Mouse (Mus musculus): ENCODE results near the gene Nxt1. TPM values are rescaled to one million over a fixed set of nuclear protein-coding genes. Genes with fewer than 3 reads are reported as not detected.

The Nxt1 gene
- polyA plus RNA-seq, 2 experiments, result 70.8 to 89.5 TPM

DNA sequence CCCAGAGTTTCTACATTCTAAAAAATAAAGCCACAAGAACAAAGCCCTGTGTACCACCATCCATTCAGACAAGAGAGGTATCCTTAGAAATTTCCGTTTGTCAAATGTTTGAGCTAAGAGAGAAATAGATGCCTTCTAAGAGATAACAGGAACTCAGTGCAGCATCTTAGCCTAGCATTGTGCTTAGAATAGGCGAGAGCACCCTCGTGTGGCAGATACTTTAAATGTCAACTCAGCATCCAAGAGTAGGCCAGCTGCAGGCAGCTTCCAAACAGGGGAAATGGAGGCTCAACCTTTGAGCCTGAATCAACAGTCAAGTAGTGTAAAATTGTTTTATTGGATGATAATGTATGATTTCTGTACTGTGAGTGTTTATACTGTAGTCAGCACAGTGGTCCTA is 17.4 kb upstream of the Nxt1 start:
- H3K27ac ChIP-seq (replicated peaks; ENCODE audit: low read depth, low read length), result no peak overlapping the region
- H3K9me3 ChIP-seq (ENCODE audit: control insufficient read depth, low read length), result no peaks in the 10 kb centered on the region
- peak; percentile 62 for DNase-seq (ENCODE audit: low spot score)
- no peak overlapping the region for H3K9ac ChIP-seq (ENCODE audit: low read depth, low read length, severe bottlenecking)
- H3K4me2 ChIP-seq (replicated peaks; ENCODE audit: low read depth, low read length, severe bottlenecking), result no peak overlapping the region
- no peaks in the 10 kb centered on the region for H3K36me3 ChIP-seq (ENCODE audit: control insufficient read depth, insufficient read depth, low read length)
- no peak for TF ChIP-seq POLR2A (IDR thresholded peaks at IDR 0.05; ENCODE audit: borderline replicate concordance, extremely low read depth, insufficient read depth, insufficient read length)
- 6% methylated on average over 3 of the region's 3 CpGs for WGBS
- no peaks in the 10 kb centered on the region for H3K27me3 ChIP-seq (ENCODE audit: control insufficient read depth, insufficient read depth, low read length)
- no peaks in the 10 kb centered on the region for H3K4me1 ChIP-seq (ENCODE audit: control insufficient read depth, insufficient read depth, low read length)
- ATAC-seq (ENCODE audit: low FRiP score, low read depth), result no peak
- H3K4me3 ChIP-seq (replicated peaks; ENCODE audit: low read length), result no peak overlapping the region

DNA sequence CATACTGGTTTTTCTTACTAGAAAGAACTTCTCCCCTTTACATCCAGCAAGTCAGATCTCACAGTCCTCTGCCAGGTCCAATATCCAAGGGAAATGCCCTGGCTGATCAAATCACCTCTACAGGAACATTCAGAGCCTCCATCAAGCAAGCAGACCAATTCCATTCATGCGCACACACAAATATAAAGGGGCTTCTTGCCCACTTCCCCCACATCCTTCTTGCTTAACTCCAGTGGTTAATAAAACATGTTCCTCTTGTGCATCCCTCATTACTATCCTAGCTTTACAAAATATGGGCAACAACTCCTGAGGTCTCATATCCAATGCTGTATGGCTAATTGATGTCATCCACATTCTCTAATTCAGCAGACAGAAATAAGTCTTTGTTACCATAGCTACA is 8.9 kb upstream of the Nxt1 start:
- TF ChIP-seq POLR2A (IDR thresholded peaks at IDR 0.05; ENCODE audit: borderline replicate concordance, extremely low read depth, insufficient read depth, insufficient read length), result no peak
- H3K4me1 ChIP-seq (ENCODE audit: control insufficient read depth, insufficient read depth, low read length), result no peaks in the 10 kb centered on the region
- no peaks in the 10 kb centered on the region for H3K27me3 ChIP-seq (ENCODE audit: control insufficient read depth, insufficient read depth, low read length)
- ATAC-seq (ENCODE audit: low FRiP score, low read depth) (no peak), DNase-seq (ENCODE audit: low spot score) (no peak)
- H3K9me3 ChIP-seq (ENCODE audit: control insufficient read depth, low read length), result no peaks in the 10 kb centered on the region
- H3K4me2 ChIP-seq (replicated peaks; ENCODE audit: low read depth, low read length, severe bottlenecking), result no peak overlapping the region
- no peak overlapping the region for H3K4me3 ChIP-seq (replicated peaks; ENCODE audit: low read length)
- no peaks in the 10 kb centered on the region for H3K36me3 ChIP-seq (ENCODE audit: control insufficient read depth, insufficient read depth, low read length)
- no peak overlapping the region for H3K9ac ChIP-seq (ENCODE audit: low read depth, low read length, severe bottlenecking)
- 97% methylated on average over 1 of the region's 1 CpGs for WGBS
- H3K27ac ChIP-seq (replicated peaks; ENCODE audit: low read depth, low read length), result no peak overlapping the region

DNA sequence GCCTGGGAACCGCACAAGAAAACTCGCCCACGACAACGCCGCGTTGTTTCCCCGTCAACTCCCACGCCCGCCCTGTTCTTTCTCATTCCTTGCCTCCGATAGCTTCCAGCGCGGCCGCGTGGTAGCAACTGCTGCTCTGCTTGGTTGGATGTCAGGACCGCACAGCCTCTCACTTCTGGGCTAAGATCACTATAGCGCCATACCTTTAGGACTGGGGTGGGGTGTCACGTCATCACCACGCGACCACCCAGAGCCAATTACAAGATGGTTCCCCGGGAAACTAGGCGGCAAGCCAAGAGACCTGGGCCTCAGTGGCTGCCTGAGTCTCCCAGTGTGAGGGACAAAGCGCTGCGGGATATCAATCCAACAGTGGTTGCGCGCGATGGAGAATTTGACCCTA is 5.4 kb downstream of the Nxt1 start:
- peak; percentile 25; the same call in 1 of the 2 replicates for ATAC-seq (ENCODE audit: low FRiP score, low read depth)

DNA sequence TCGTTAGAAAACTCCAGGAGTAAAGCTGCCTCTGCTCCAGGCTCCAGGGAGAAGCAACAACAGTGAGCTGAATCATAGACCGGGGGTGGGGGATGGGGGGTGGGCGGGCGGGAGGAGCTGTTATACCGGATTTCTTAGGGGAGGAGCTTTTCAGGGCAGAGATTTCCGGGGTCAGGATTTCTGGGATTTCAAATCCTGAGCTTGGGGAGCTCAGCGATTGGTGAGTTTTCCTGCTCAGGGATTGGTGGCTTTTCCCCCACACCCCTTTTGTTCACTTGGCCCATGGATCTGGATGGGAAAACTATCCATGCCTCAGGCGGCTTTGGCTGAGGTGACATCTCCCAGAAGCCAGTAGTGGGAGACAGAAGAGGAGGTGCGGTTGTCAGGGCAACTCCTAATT is 6.9 kb downstream of the Nxt1 start:
- H3K4me2 ChIP-seq (replicated peaks; ENCODE audit: low read depth, low read length, severe bottlenecking), result peak overlapping the region; percentile 89
- H3K4me1 ChIP-seq (ENCODE audit: control insufficient read depth, insufficient read depth, low read length), result peaks cover 38% of the 10 kb centered on the region
- H3K9ac ChIP-seq (ENCODE audit: low read depth, low read length, severe bottlenecking), result no peak overlapping the region
- H3K27me3 ChIP-seq (ENCODE audit: control insufficient read depth, insufficient read depth, low read length), result no peaks in the 10 kb centered on the region
- H3K36me3 ChIP-seq (ENCODE audit: control insufficient read depth, insufficient read depth, low read length), result peaks cover 35% of the 10 kb centered on the region
- no peak for TF ChIP-seq POLR2A (IDR thresholded peaks at IDR 0.05; ENCODE audit: borderline replicate concordance, extremely low read depth, insufficient read depth, insufficient read length)
- peak; percentile 84 for DNase-seq (ENCODE audit: low spot score)
- no peaks in the 10 kb centered on the region for H3K9me3 ChIP-seq (ENCODE audit: control insufficient read depth, low read length)
- ATAC-seq (ENCODE audit: low FRiP score, low read depth), result peak; percentile 9; the same call in 1 of the 2 replicates
- WGBS, result 3% methylated on average over 9 of the region's 9 CpGs
- H3K4me3 ChIP-seq (replicated peaks; ENCODE audit: low read length), result no peak overlapping the region; the same call in 1 of the 2 replicates
- H3K27ac ChIP-seq (replicated peaks; ENCODE audit: low read depth, low read length), result peak overlapping the region; percentile 74

More for the DNA sequence above, 5.4 kb downstream of the Nxt1 start:
- Histone ChIP-seq H3K36me3 (ENCODE audit: control insufficient read depth, insufficient read depth, low read length) (peaks cover 26% of the 10 kb centered on the region), H3K4me2 (replicated peaks; ENCODE audit: low read depth, low read length, severe bottlenecking) (peak overlapping the region; percentile 50), H3K9ac (ENCODE audit: low read depth, low read length, severe bottlenecking) (peak overlapping the region; percentile 47), H3K9me3 (ENCODE audit: control insufficient read depth, low read length) (no peaks in the 10 kb centered on the region), H3K4me1 (ENCODE audit: control insufficient read depth, insufficient read depth, low read length) (peaks cover 46% of the 10 kb centered on the region), H3K27ac (replicated peaks; ENCODE audit: low read depth, low read length) (no peak overlapping the region; the same call in 1 of the 2 replicates), H3K4me3 (replicated peaks; ENCODE audit: low read length) (peak overlapping the region; percentile 36), H3K27me3 (ENCODE audit: control insufficient read depth, insufficient read depth, low read length) (no peaks in the 10 kb centered on the region)
- peak; percentile 90 for DNase-seq (ENCODE audit: low spot score)
- 7% methylated on average over 26 of the region's 26 CpGs for WGBS
- 0 out of 2 replicates have a peak, but pooled peaks have one; percentile 17 for TF ChIP-seq POLR2A (IDR thresholded peaks at IDR 0.05; ENCODE audit: borderline replicate concordance, extremely low read depth, insufficient read depth, insufficient read length)

DNA sequence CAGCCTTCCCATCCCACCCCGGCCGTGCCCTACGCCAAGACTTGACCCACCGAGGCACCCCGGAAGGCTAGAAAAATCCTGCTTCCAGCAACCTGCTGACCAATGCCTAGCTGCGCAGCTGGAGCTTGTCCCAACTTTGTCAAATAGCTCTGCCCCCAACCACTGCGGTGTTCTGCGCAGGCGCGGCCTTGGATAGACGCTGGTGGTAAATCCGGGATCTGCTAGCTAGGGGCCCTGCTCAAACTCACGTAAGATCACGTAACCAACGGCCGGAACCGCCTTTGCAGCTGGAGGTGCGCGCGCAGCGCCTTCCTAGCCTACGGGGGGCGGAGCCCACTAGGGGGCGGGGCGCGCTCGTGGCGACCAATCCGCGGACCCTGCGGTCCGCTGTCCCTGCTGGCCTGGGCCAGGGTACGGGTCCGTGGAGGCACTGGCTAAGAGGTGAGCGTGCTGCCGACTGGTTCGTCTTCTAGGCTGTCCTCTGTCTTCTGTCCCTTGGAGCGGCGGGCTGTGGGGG is 8.4 kb downstream of the Nxt1 start, which contains the start of gene Gzf1:
Gene Gzf1, plus strand, starts transcription at position 249 of the 517 bp plus-strand sequence.
- H3K27me3 ChIP-seq (ENCODE audit: control insufficient read depth, insufficient read depth, low read length), result no peaks in the 10 kb centered on the region
- peak within 1 kb of the TSS; percentile 89 for H3K4me2 ChIP-seq (replicated peaks; ENCODE audit: low read depth, low read length, severe bottlenecking)
- H3K36me3 ChIP-seq (ENCODE audit: control insufficient read depth, insufficient read depth, low read length), result peaks cover 36% of the 10 kb centered on the region
- peaks cover 38% of the 10 kb centered on the region for H3K4me1 ChIP-seq (ENCODE audit: control insufficient read depth, insufficient read depth, low read length)
- peak within 1 kb of the TSS; percentile 83 for H3K27ac ChIP-seq (replicated peaks; ENCODE audit: low read depth, low read length)
- H3K4me3 ChIP-seq (replicated peaks; ENCODE audit: low read length), result peak within 1 kb of the TSS; percentile 75
- peak within 1 kb of the TSS; percentile 83 for H3K9ac ChIP-seq (ENCODE audit: low read depth, low read length, severe bottlenecking)
- ATAC-seq (ENCODE audit: low FRiP score, low read depth) (peak; percentile 92), DNase-seq (ENCODE audit: low spot score) (peak; percentile 99)
- peak; percentile 69; the same call in 1 of the 2 replicates for TF ChIP-seq POLR2A (IDR thresholded peaks at IDR 0.05; ENCODE audit: borderline replicate concordance, extremely low read depth, insufficient read depth, insufficient read length)
- WGBS, result under 1% methylated on average over 37 of the region's 39 CpGs
- no peaks in the 10 kb centered on the region for H3K9me3 ChIP-seq (ENCODE audit: control insufficient read depth, low read length)

All from limb, embryonic 14.5 days (tissue).